Comparison of ENCODE assay signal across 10 mouse cellular contexts in genomic region chr10:120721956-120722532, GRCm38 (mm10).
DNase-seq lines count a peak whose midpoint lies in the region; ATAC-seq lines count a peak whose summit lies in the region.
"Had no signal": no experiment of that assay in that cellular context is flagged by ENCODE, and none has a peak within 500 bp of the region (broad histone marks: within the 10 kb centered on the region; RNA-seq: fewer than 3 reads in every experiment).

No protein-coding gene starts in this region.

- peak overlapping the region; percentile 46 for H3K4me2 ChIP-seq in kidney, embryonic 16.5 days (replicated peaks; ENCODE audit: low read depth, low read length)
- H3K4me2 ChIP-seq in forebrain, embryonic 11.5 days (ENCODE audit: low read depth, low read length, severe bottlenecking) = peak overlapping the region; percentile 54
- H3K4me2 ChIP-seq in neural tube, embryonic 13.5 days = peak overlapping the region; percentile 60

- H3K9ac ChIP-seq in kidney, embryonic 16.5 days (replicated peaks; ENCODE audit: low read length) = no peak overlapping the region; the same call in 1 of the 2 replicates
- 0 out of 2 replicates have a peak overlapping the region, but pooled peaks have one; percentile 14 for H3K9ac ChIP-seq in forebrain, embryonic 11.5 days (ENCODE audit: low read length)
- H3K9ac ChIP-seq in neural tube, embryonic 13.5 days = peak overlapping the region; percentile 43

- H3K27ac ChIP-seq in kidney, embryonic 16.5 days (ENCODE audit: low read length) = no peak overlapping the region
- no peak overlapping the region for H3K27ac ChIP-seq in forebrain, embryonic 11.5 days (ENCODE audit: low read depth, low read length)
- peak overlapping the region; percentile 89 for H3K27ac ChIP-seq in limb, embryonic 10.5 days
- no peak overlapping the region for H3K27ac ChIP-seq in neural tube, embryonic 13.5 days (replicated peaks)

- ATAC-seq in kidney, embryonic 16.5 days (ENCODE audit: low FRiP score, low TSS enrichment) = no peak
- no peak for ATAC-seq in forebrain, embryonic 11.5 days (replicated peaks; ENCODE audit: low FRiP score)
- no peak for ATAC-seq in neural tube, embryonic 13.5 days (ENCODE audit: low read depth)

- H3K4me1 ChIP-seq in kidney, embryonic 16.5 days (ENCODE audit: insufficient read depth, low read length) = peaks cover 43% of the 10 kb centered on the region
- peaks cover 20% of the 10 kb centered on the region for H3K4me1 ChIP-seq in forebrain, embryonic 11.5 days (replicated peaks; ENCODE audit: control insufficient read depth, insufficient read depth, low read length)
- peaks cover 71% of the 10 kb centered on the region for H3K4me1 ChIP-seq in limb, embryonic 10.5 days
- peaks cover 22% of the 10 kb centered on the region for H3K4me1 ChIP-seq in neural tube, embryonic 13.5 days (replicated peaks)

- DNase-seq in kidney, postnatal 14 days = no peak
- no peak for DNase-seq in forebrain, embryonic 11.5 days (ENCODE audit: low spot score)
- peak; percentile 65 for DNase-seq in limb, embryonic 10.5 days (ENCODE audit: low spot score)
- DNase-seq in spleen, postnatal 36 days (ENCODE audit: low spot score in 2 of 2) = no peak
- no peak for DNase-seq in urinary bladder, postnatal 25 days (ENCODE audit: low spot score)
- no peak for DNase-seq in frontal cortex, adult 2 months (ENCODE audit: extremely low spot score in 1 of 2, low spot score in 1 of 2)
- DNase-seq: adrenal gland, adult 2 months had no signal

- 0 out of 2 replicates have a peak overlapping the region, but pooled peaks have one; percentile 8 for H3K4me3 ChIP-seq in kidney, embryonic 16.5 days (ENCODE audit: low read length)
- H3K4me3 ChIP-seq in forebrain, embryonic 11.5 days (ENCODE audit: low read depth, low read length) = peak overlapping the region; percentile 19
- H3K4me3 ChIP-seq in limb, embryonic 10.5 days = peak overlapping the region; percentile 42
- H3K4me3 ChIP-seq in neural tube, embryonic 13.5 days = peak overlapping the region; percentile 35
- H3K4me3 ChIP-seq: myocyte had no signal

- H3K9me3 ChIP-seq in kidney, embryonic 16.5 days (ENCODE audit: low read length) = no peaks in the 10 kb centered on the region
- H3K9me3 ChIP-seq in forebrain, embryonic 11.5 days (ENCODE audit: control insufficient read depth, low read length) = no peaks in the 10 kb centered on the region; the same call in 1 of the 2 replicates
- no peaks in the 10 kb centered on the region for H3K9me3 ChIP-seq in limb, embryonic 10.5 days (replicated peaks)
- H3K9me3 ChIP-seq in neural tube, embryonic 13.5 days = no peaks in the 10 kb centered on the region

- WGBS in kidney, embryonic 16.5 days = 15% methylated on average over 15 of the region's 15 CpGs
- 4% methylated on average over 15 of the region's 15 CpGs for WGBS in forebrain, embryonic 11.5 days
- 3% methylated on average over 15 of the region's 15 CpGs for WGBS in limb, embryonic 10.5 days
- WGBS in neural tube, embryonic 13.5 days = 3% methylated on average over 15 of the region's 15 CpGs

- H3K27me3 ChIP-seq in kidney, embryonic 16.5 days (ENCODE audit: insufficient read depth, low read length) = peaks cover 7% of the 10 kb centered on the region
- H3K27me3 ChIP-seq in forebrain, embryonic 11.5 days (ENCODE audit: control insufficient read depth, insufficient read depth, low read length) = peaks cover 12% of the 10 kb centered on the region
- H3K27me3 ChIP-seq in limb, embryonic 10.5 days (ENCODE audit: low read depth, poor library complexity, severe bottlenecking) = peaks cover 7% of the 10 kb centered on the region; the same call in 1 of the 2 replicates
- H3K27me3 ChIP-seq in neural tube, embryonic 13.5 days = peaks cover 48% of the 10 kb centered on the region

- H3K36me3 ChIP-seq in kidney, embryonic 16.5 days (ENCODE audit: insufficient read depth, low read length) = no peaks in the 10 kb centered on the region
- H3K36me3 ChIP-seq in forebrain, embryonic 11.5 days (ENCODE audit: control insufficient read depth, insufficient read depth, low read length) = no peaks in the 10 kb centered on the region
- no peaks in the 10 kb centered on the region for H3K36me3 ChIP-seq in limb, embryonic 10.5 days
- no peaks in the 10 kb centered on the region for H3K36me3 ChIP-seq in neural tube, embryonic 13.5 days
